Mouse (Mus musculus) stomach, embryonic 14.5 days (tissue): Measurements from ENCODE around the gene Pcp4l1. TPM values are rescaled to one million over a fixed set of nuclear protein-coding genes. Genes with fewer than 3 reads are reported as not detected.

Experiments
- ATAC-seq: fragments of 200-750 bp; cut with Nextera tagmentation; 2 replicates; pipeline ENCODE4 v1.8.0; 2017; ENCODE audit warnings: low read depth, moderate TSS enrichment; ENCODE audit not compliant: insufficient number of reproducible peaks, insufficient read depth, low FRiP score
- H3K27ac ChIP-seq: fragments of 300-500 bp; sonication (generic); 2 replicates; pipeline ENCODE4 v1.5.1; 2014; ENCODE audit warnings: mild to moderate bottlenecking, low read length, moderate library complexity, mixed read lengths
- H3K27me3 ChIP-seq: fragments of 300-500 bp; sonication (generic); 2 replicates; pipeline ENCODE4 v1.6.1; 2014; ENCODE audit warnings: low read length, control low read depth, mixed read lengths; ENCODE audit not compliant: control insufficient read depth, insufficient read depth
- H3K36me3 ChIP-seq: fragments of 300-500 bp; sonication (generic); 2 replicates; pipeline ENCODE4 v1.6.1; 2014; ENCODE audit warnings: mild to moderate bottlenecking, control low read depth, low read length, moderate library complexity, mixed read lengths; ENCODE audit not compliant: control insufficient read depth, insufficient read depth
- H3K4me1 ChIP-seq: fragments of 300-500 bp; sonication (generic); 2 replicates; pipeline ENCODE4 v1.6.1; 2014; ENCODE audit warnings: low read length, control low read depth, mixed read lengths; ENCODE audit not compliant: control insufficient read depth, insufficient read depth
- H3K4me2 ChIP-seq: fragments of 300-500 bp; sonication (generic); replicated peaks from 2 replicates; pipeline ENCODE4 v1.6.1; 2014; ENCODE audit warnings: low read depth, low read length, control low read depth
- H3K4me3 ChIP-seq: fragments of 300-500 bp; sonication (generic); 2 replicates; pipeline ENCODE4 v1.5.1; 2014; ENCODE audit warnings: low read depth, low read length, control low read depth
- H3K9ac ChIP-seq: fragments of 300-500 bp; sonication (generic); replicated peaks from 2 replicates; pipeline ENCODE4 v1.6.1; 2014; ENCODE audit warnings: low read depth, mild to moderate bottlenecking, control low read depth, low read length, moderate library complexity, mixed read lengths
- H3K9me3 ChIP-seq: fragments of 300-500 bp; sonication (generic); 2 replicates; pipeline ENCODE4 v1.6.1; 2016; ENCODE audit warnings: low read depth, low read length, control low read depth; ENCODE audit not compliant: control insufficient read depth
- WGBS: fragments of 180-500 bp; shearing (Covaris S2); extraction: QIAGEN DNeasy Blood & Tissue Kit; methylation state at CpG from one replicate; pipeline ENCODE4 v1.1.7; 2014; 5-methylcytosine and 5-hydroxymethylcytosine counted together
- polyA plus RNA-seq: library from polyadenylated mRNA; unstranded; fragments of >200 nt; fragmentation: Nextera tagmentation; extraction: Ambion mirVana; gene quantifications from 2 replicates; pipeline ENCODE4 v1.2.1, GENCODE M21; 2014

The Pcp4l1 gene
- polyA plus RNA-seq, 1 experiment from 2014 or later = 39.6 TPM

- H3K9ac ChIP-seq = no peak overlapping the region
- H3K27me3 ChIP-seq = peaks cover 4% of the 10 kb centered on the region; the same call in 1 of the 2 replicates
- 0 out of 2 replicates have a peak, but pooled peaks have one; percentile 20 for ATAC-seq
- peaks cover 24% of the 10 kb centered on the region for H3K4me1 ChIP-seq
- peak overlapping the region; percentile 26; the same call in 1 of the 2 replicates for H3K4me2 ChIP-seq
- peak overlapping the region; percentile 69 for H3K27ac ChIP-seq
- no peak overlapping the region for H3K4me3 ChIP-seq
- H3K36me3 ChIP-seq = no peaks in the 10 kb centered on the region
- WGBS = 10% methylated on average over 8 of the region's 8 CpGs
- H3K9me3 ChIP-seq = no peaks in the 10 kb centered on the region
Measured at GRCm38 (mm10) chr1:171189046-171189445, 7.0 kb downstream of the Pcp4l1 start.

GRCm38 (mm10) chr1:171187851-171188700, 8.0 kb downstream of the Pcp4l1 start:
- no peak overlapping the region for H3K27ac ChIP-seq
- WGBS = 75% methylated on average over 13 of the region's 13 CpGs

GRCm38 (mm10) chr1:171185655-171186054, 10.4 kb downstream of the Pcp4l1 start:
- Histone ChIP-seq H3K27ac (no peak overlapping the region), H3K9ac (no peak overlapping the region), H3K4me1 (peaks cover 13% of the 10 kb centered on the region), H3K4me3 (no peak overlapping the region), H3K36me3 (no peaks in the 10 kb centered on the region), H3K9me3 (no peaks in the 10 kb centered on the region), H3K27me3 (no peaks in the 10 kb centered on the region), H3K4me2 (no peak overlapping the region)
- ATAC-seq = no peak
- 61% methylated on average over 8 of the region's 8 CpGs for WGBS

More at GRCm38 (mm10) chr1:171187851-171188700, 8.0 kb downstream of the Pcp4l1 start:
- Histone ChIP-seq H3K9ac (no peak overlapping the region), H3K36me3 (no peaks in the 10 kb centered on the region), H3K4me3 (no peak overlapping the region), H3K9me3 (no peaks in the 10 kb centered on the region), H3K4me1 (peaks cover 18% of the 10 kb centered on the region), H3K27me3 (no peaks in the 10 kb centered on the region), H3K4me2 (no peak overlapping the region)
- ATAC-seq = no peak

- Histone ChIP-seq H3K4me2 (no peak overlapping the region), H3K36me3 (no peaks in the 10 kb centered on the region), H3K9me3 (no peaks in the 10 kb centered on the region), H3K9ac (no peak overlapping the region), H3K27me3 (no peaks in the 10 kb centered on the region), H3K27ac (no peak overlapping the region), H3K4me3 (no peak overlapping the region), H3K4me1 (peaks cover 7% of the 10 kb centered on the region)
- ATAC-seq = no peak
- WGBS = 75% methylated on average over 7 of the region's 7 CpGs
Measured at GRCm38 (mm10) chr1:171184314-171184713, 11.8 kb downstream of the Pcp4l1 start.

- no peaks in the 10 kb centered on the region for H3K27me3 ChIP-seq
- no peak overlapping the region for H3K4me3 ChIP-seq
- WGBS = 66% methylated on average over 3 of the region's 3 CpGs
- H3K4me1 ChIP-seq = peaks cover under 1% of the 10 kb centered on the region; the same call in 1 of the 2 replicates
- H3K9ac ChIP-seq = no peak overlapping the region
- no peaks in the 10 kb centered on the region for H3K36me3 ChIP-seq
- H3K4me2 ChIP-seq = no peak overlapping the region
- H3K9me3 ChIP-seq = no peaks in the 10 kb centered on the region
- no peak overlapping the region for H3K27ac ChIP-seq
- ATAC-seq = no peak
Measured at GRCm38 (mm10) chr1:171183620-171184019, 12.4 kb downstream of the Pcp4l1 start.

- no peak for ATAC-seq
- no peak overlapping the region for H3K27ac ChIP-seq
- no peak overlapping the region for H3K9ac ChIP-seq
- no peak overlapping the region for H3K4me3 ChIP-seq
- no peaks in the 10 kb centered on the region for H3K9me3 ChIP-seq
- H3K4me2 ChIP-seq = no peak overlapping the region
- no peaks in the 10 kb centered on the region for H3K4me1 ChIP-seq
- 79% methylated on average over 3 of the region's 3 CpGs for WGBS
- no peaks in the 10 kb centered on the region for H3K36me3 ChIP-seq
- H3K27me3 ChIP-seq = no peaks in the 10 kb centered on the region
Measured at GRCm38 (mm10) chr1:171183025-171183424, 13.0 kb downstream of the Pcp4l1 start.

- H3K9ac ChIP-seq = no peak overlapping the region
- H3K27ac ChIP-seq = no peak overlapping the region
- WGBS = 59% methylated on average over 5 of the region's 5 CpGs
- H3K4me2 ChIP-seq = no peak overlapping the region
- ATAC-seq = no peak
- H3K27me3 ChIP-seq = no peaks in the 10 kb centered on the region
- H3K4me1 ChIP-seq = no peaks in the 10 kb centered on the region
- H3K9me3 ChIP-seq = no peaks in the 10 kb centered on the region
- no peak overlapping the region for H3K4me3 ChIP-seq
- no peaks in the 10 kb centered on the region for H3K36me3 ChIP-seq
Measured at GRCm38 (mm10) chr1:171179487-171180171, 16.4 kb downstream of the Pcp4l1 start.

- H3K4me1 ChIP-seq = no peaks in the 10 kb centered on the region
- H3K9ac ChIP-seq = no peak overlapping the region
- no peak overlapping the region for H3K4me2 ChIP-seq
- 94% methylated on average over 8 of the region's 8 CpGs for WGBS
- H3K9me3 ChIP-seq = no peaks in the 10 kb centered on the region
- no peak overlapping the region for H3K27ac ChIP-seq
- no peak overlapping the region for H3K4me3 ChIP-seq
- H3K27me3 ChIP-seq = no peaks in the 10 kb centered on the region
- ATAC-seq = no peak
- no peaks in the 10 kb centered on the region for H3K36me3 ChIP-seq
Measured at GRCm38 (mm10) chr1:171172779-171173178, 23.3 kb downstream of the Pcp4l1 start.
